Mouse (Mus musculus): ENCODE results near the gene Hist1h2ab. TPM values are rescaled to one million over a fixed set of nuclear protein-coding genes. Genes with fewer than 3 reads are reported as not detected.
"Not testable (repeated sequence)": the region's sequence is repeated elsewhere in the genome, so short reads cannot be mapped to it uniquely, and the experiment has no call there.

Gene Hist1h2ab
- polyA plus RNA-seq, 1 experiment from 2014 or later = 49.0 TPM

DNA sequence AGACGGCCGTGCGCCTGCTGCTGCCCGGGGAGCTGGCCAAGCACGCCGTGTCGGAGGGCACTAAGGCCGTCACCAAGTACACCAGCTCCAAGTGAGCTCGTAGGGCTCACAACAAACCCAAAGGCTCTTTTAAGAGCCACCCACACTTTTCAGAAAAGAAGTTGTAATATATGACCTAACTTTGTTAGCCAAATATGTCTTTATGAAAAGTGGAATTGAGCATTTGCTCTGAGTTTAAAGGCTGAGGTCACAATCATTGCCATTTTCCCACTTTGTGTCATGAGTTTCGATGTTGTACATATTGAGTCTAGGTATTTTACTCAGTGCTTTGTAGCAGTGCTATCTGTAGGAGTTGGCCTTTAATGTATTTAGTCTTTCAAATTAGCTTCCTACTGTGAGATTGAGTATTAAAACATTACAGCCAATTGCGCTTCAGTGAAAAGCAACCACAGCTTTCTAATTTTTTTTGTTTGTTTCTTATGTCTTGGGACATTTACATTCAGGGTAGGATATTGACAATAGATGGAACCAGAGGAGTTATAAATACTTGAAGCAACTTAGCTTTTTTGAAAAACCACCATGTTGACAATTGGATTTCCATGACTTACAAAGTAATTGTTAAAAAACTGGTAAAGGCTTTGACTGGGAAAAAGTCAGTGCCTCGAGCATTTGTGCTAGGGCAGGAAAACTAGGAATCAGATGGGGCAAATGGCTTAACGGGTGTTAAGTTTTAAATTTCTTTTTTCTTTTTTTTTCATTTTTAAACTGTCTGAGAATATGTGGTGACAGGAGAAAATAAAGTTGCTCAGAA is 3.6 kb upstream of the Hist1h2ab start:
- H3K36me3 ChIP-seq (ENCODE audit: control insufficient read depth, insufficient read depth) = no peaks in the 10 kb centered on the region
- peaks cover 29% of the 10 kb centered on the region for H3K4me1 ChIP-seq (ENCODE audit: control insufficient read depth, low read depth, low read length)
- no peak for ATAC-seq (ENCODE audit: low read depth)
- no peaks in the 10 kb centered on the region for H3K9me3 ChIP-seq (replicated peaks; ENCODE audit: control insufficient read depth, low read length)
- H3K27me3 ChIP-seq (ENCODE audit: control insufficient read depth, insufficient read depth, low read depth, low read length) = no peaks in the 10 kb centered on the region
- peak overlapping the region; percentile 76 for H3K9ac ChIP-seq (ENCODE audit: low read depth, low read length)
- H3K4me3 ChIP-seq (ENCODE audit: low read depth, low read length) = peak overlapping the region; percentile 66
- peak overlapping the region; percentile 76 for H3K4me2 ChIP-seq (ENCODE audit: low read depth, low read length)
- WGBS (ENCODE audit: insufficient replicate concordance) = 3% methylated on average over 9 of the region's 13 CpGs
- peak overlapping the region; percentile 100 for H3K27ac ChIP-seq (ENCODE audit: low read length)

DNA sequence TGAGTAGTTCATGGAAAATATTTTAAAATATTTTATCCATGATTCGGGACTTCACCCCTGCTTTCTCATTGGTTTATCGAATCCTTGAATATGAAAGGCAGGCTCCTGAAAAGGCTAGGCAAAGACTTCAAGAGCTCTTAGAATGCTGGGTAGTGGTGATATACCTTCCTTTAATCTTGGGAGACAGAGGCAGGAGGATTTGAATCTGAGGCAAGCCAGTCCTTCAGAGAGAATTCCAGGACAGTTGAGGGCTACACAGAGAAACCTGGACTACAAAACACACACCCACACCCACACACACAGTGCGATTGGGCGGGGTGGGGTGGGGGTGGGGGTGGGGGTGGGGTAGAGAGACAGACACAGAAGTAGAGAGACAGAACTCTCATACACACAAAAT is 3.0 kb upstream of the Hist1h2ab start:
- WGBS (ENCODE audit: insufficient replicate concordance) = 5% methylated on average over 4 of the region's 4 CpGs
- H3K4me3 ChIP-seq (ENCODE audit: low read depth, low read length) = peak overlapping the region; percentile 66
- ATAC-seq (ENCODE audit: low read depth) = no peak
- no peaks in the 10 kb centered on the region for H3K36me3 ChIP-seq (ENCODE audit: control insufficient read depth, insufficient read depth)
- H3K4me2 ChIP-seq (ENCODE audit: low read depth, low read length) = peak overlapping the region; percentile 76
- no peaks in the 10 kb centered on the region for H3K9me3 ChIP-seq (replicated peaks; ENCODE audit: control insufficient read depth, low read length)
- H3K27me3 ChIP-seq (ENCODE audit: control insufficient read depth, insufficient read depth, low read depth, low read length) = no peaks in the 10 kb centered on the region
- H3K4me1 ChIP-seq (ENCODE audit: control insufficient read depth, low read depth, low read length) = peaks cover 28% of the 10 kb centered on the region
- H3K27ac ChIP-seq (ENCODE audit: low read length) = peak overlapping the region; percentile 100
- peak overlapping the region; percentile 76 for H3K9ac ChIP-seq (ENCODE audit: low read depth, low read length)

DNA sequence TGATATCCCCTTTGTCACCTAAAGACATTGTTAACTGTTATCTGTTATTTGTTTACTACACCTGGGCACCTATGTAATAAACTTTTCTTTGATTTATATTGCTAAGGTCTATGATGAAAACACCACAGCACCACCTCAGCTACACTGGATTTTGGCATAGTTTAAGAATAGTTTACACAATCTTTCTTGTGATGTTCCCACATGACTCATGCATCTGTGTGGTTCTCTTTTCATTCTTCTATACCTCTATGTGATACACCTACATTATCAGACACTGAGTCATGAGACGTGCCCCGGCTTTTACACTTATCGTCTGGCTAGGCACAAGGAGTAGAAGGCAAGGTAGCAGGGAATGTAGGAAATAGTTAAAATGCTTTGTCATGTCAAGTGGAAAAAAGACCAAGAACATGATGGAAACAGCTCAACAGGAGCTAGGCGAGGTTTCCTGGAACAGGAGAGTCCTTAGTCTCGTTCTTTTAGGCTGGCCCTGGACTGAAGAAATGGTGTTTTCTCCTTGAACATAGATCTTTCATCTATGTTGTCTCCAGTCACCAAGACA is 1.3 kb upstream of the Hist1h2ab start:
- Histone ChIP-seq H3K4me3 (ENCODE audit: low read depth, low read length) (no peak overlapping the region), H3K4me2 (ENCODE audit: low read depth, low read length) (no peak overlapping the region), H3K27ac (ENCODE audit: low read length) (peak overlapping the region; percentile 89), H3K36me3 (ENCODE audit: control insufficient read depth, insufficient read depth) (no peaks in the 10 kb centered on the region), H3K4me1 (ENCODE audit: control insufficient read depth, low read depth, low read length) (peaks cover 26% of the 10 kb centered on the region), H3K27me3 (ENCODE audit: control insufficient read depth, insufficient read depth, low read depth, low read length) (no peaks in the 10 kb centered on the region), H3K9me3 (replicated peaks; ENCODE audit: control insufficient read depth, low read length) (no peaks in the 10 kb centered on the region), H3K9ac (ENCODE audit: low read depth, low read length) (no peak overlapping the region; the same call in 1 of the 2 replicates)
- WGBS (ENCODE audit: insufficient replicate concordance) = 82% methylated on average over 5 of the region's 5 CpGs
- ATAC-seq (ENCODE audit: low read depth) = no peak

DNA sequence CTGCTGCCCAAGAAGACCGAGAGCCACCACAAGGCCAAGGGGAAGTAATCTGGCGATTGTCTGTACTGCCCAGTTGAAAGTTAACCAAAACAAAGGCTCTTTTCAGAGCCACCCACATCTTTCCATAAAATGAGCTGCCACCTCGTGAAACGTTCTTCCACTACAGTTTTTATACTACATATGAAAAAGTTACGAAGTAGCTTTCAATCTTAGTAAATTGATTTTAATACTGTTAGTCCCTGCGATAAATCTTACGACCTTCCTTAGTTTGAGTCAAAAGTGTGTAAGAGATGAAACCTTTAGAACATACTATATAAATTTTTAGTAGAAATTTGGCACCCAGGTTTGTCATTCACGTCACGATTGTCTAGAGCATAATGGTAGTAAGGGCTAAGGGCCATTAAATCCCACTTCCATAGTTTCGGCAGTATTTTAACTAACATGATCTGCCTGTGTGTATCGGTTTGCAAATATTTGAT is 591 bp downstream of the Hist1h2ab start:
- H3K27me3 ChIP-seq (ENCODE audit: control insufficient read depth, insufficient read depth, low read depth, low read length) = no peaks in the 10 kb centered on the region
- peak overlapping the region; percentile 64 for H3K4me2 ChIP-seq (ENCODE audit: low read depth, low read length)
- ATAC-seq (ENCODE audit: low read depth) = peak; percentile 5
- peak overlapping the region; percentile 73 for H3K9ac ChIP-seq (ENCODE audit: low read depth, low read length)
- WGBS (ENCODE audit: insufficient replicate concordance) = under 1% methylated on average over 11 of the region's 11 CpGs
- no peaks in the 10 kb centered on the region for H3K36me3 ChIP-seq (ENCODE audit: control insufficient read depth, insufficient read depth)
- peak overlapping the region; percentile 56 for H3K4me3 ChIP-seq (ENCODE audit: low read depth, low read length)
- H3K9me3 ChIP-seq (replicated peaks; ENCODE audit: control insufficient read depth, low read length) = no peaks in the 10 kb centered on the region
- peak overlapping the region; percentile 98 for H3K27ac ChIP-seq (ENCODE audit: low read length)
- peaks cover 31% of the 10 kb centered on the region for H3K4me1 ChIP-seq (ENCODE audit: control insufficient read depth, low read depth, low read length)

DNA sequence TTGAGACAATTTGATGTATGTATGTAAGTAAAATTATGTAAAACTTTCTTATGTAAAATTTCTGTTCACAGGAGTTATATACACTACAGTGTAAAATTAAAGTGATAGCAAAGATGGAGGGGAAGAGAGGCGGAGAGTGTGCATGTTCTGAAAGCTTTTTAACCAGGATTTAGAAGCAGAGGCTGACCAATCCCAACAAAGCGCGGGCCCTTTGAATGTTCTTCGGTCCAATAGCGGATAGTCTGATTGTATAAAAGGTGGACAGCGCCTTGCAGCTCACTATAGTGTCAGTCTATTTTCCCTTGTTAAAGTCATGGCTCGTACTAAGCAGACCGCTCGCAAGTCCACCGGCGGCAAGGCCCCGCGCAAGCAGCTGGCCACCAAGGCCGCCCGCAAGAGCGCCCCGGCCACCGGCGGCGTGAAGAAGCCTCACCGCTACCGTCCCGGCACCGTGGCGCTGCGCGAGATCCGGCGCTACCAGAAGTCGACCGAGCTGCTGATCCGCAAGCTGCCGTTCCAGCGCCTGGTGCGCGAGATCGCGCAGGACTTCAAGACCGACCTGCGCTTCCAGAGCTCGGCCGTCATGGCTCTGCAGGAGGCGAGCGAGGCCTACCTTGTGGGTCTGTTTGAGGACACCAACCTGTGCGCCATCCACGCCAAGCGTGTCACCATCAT is 1.3 kb downstream of the Hist1h2ab start, which contains the start of gene Hist1h3b:
TSS of gene Hist1h3b (plus strand) at position 201 of the 675 bp plus-strand sequence.
- peaks cover 29% of the 10 kb centered on the region for H3K4me1 ChIP-seq (ENCODE audit: control insufficient read depth, low read depth, low read length)

DNA sequence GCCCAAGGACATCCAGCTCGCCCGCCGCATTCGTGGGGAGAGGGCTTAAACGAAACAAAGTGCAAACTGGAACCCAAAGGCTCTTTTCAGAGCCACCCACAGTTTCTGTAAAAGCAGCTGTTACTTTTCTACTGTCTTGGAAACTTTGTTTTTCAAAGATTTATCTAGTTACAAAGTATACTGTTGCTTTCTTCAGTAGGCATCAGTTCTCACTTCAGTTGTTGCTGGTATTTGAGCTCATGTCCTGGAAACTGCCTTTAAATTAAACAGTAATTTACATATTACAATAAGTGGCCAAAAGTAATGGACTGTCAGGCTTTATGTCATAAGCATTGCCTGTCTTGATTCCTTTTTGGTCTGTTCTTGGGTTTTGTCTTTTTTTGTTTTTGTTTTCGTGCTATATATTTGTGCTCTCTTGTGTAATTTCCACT is 1.8 kb downstream of the Hist1h2ab start:
- H3K9ac ChIP-seq (ENCODE audit: low read depth, low read length) = peak overlapping the region; percentile 77
- no peaks in the 10 kb centered on the region for H3K36me3 ChIP-seq (ENCODE audit: control insufficient read depth, insufficient read depth)
- no peaks in the 10 kb centered on the region for H3K27me3 ChIP-seq (ENCODE audit: control insufficient read depth, insufficient read depth, low read depth, low read length)
- no peaks in the 10 kb centered on the region for H3K9me3 ChIP-seq (replicated peaks; ENCODE audit: control insufficient read depth, low read length)
- WGBS (ENCODE audit: insufficient replicate concordance) = 4% methylated on average over 6 of the region's 6 CpGs
- H3K4me3 ChIP-seq (ENCODE audit: low read depth, low read length) = peak overlapping the region; percentile 60
- peaks cover 25% of the 10 kb centered on the region for H3K4me1 ChIP-seq (ENCODE audit: control insufficient read depth, low read depth, low read length)
- ATAC-seq (ENCODE audit: low read depth) = no peak
- H3K4me2 ChIP-seq (ENCODE audit: low read depth, low read length) = peak overlapping the region; percentile 53
- peak overlapping the region; percentile 95 for H3K27ac ChIP-seq (ENCODE audit: low read length)

More for the DNA sequence above, 1.3 kb downstream of the Hist1h2ab start, which contains the start of gene Hist1h3b:
- 0% methylated on average over 16 of the region's 47 CpGs for WGBS (ENCODE audit: insufficient replicate concordance)
- Histone ChIP-seq H3K4me2 (ENCODE audit: low read depth, low read length) (peak within 1 kb of the TSS; percentile 64), H3K27ac (ENCODE audit: low read length) (peak within 1 kb of the TSS; percentile 98), H3K9ac (ENCODE audit: low read depth, low read length) (peak within 1 kb of the TSS; percentile 77), H3K4me3 (ENCODE audit: low read depth, low read length) (peak within 1 kb of the TSS; percentile 60)
- not testable (repeated sequence) for H3K36me3 ChIP-seq (ENCODE audit: control insufficient read depth, insufficient read depth); H3K9me3 ChIP-seq (replicated peaks; ENCODE audit: control insufficient read depth, low read length); H3K27me3 ChIP-seq (ENCODE audit: control insufficient read depth, insufficient read depth, low read depth, low read length)
- peak; percentile 73 for ATAC-seq (ENCODE audit: low read depth)

DNA sequence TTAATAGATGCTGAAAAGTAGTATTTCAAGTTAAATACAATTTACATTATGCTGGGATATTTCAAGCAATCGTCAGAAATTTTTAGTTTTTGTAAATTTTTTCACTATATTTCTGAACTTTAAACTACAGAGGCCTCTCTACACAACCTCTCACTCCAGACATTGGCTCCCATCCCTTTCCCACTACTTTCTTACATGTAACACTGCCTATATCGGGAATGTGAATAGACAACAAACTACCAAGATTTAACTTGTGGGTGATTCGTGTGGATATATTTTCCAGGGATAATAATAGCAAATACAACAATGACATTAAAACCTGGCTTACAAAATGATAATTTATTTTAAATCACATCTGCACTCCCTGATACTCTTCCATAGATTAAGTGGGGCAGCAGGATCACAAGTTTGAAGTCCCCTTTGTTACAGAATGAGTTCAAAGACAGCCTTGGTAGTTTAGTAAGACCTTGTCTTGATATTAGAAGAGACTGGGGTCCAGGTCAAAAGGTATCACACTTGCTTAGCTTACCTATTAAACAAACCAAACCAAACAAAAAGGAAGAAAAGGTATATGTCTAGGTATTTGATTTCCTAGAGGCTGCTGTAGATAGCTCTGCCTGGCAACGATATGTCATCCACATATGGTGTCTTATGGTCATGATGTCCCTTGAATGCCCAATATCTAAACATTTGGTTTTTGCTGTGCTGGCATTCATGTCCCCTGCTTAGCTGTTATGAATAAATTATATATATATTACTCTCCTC is 2.6 kb downstream of the Hist1h2ab start:
- Histone ChIP-seq H3K9ac (ENCODE audit: low read depth, low read length) (peak overlapping the region; percentile 77), H3K36me3 (ENCODE audit: control insufficient read depth, insufficient read depth) (no peaks in the 10 kb centered on the region), H3K27me3 (ENCODE audit: control insufficient read depth, insufficient read depth, low read depth, low read length) (no peaks in the 10 kb centered on the region), H3K27ac (ENCODE audit: low read length) (peak overlapping the region; percentile 95), H3K9me3 (replicated peaks; ENCODE audit: control insufficient read depth, low read length) (no peaks in the 10 kb centered on the region), H3K4me1 (ENCODE audit: control insufficient read depth, low read depth, low read length) (peaks cover 20% of the 10 kb centered on the region), H3K4me2 (ENCODE audit: low read depth, low read length) (peak overlapping the region; percentile 53), H3K4me3 (ENCODE audit: low read depth, low read length) (peak overlapping the region; percentile 60)
- 43% methylated on average over 4 of the region's 4 CpGs for WGBS (ENCODE audit: insufficient replicate concordance)
- ATAC-seq (ENCODE audit: low read depth) = no peak

DNA sequence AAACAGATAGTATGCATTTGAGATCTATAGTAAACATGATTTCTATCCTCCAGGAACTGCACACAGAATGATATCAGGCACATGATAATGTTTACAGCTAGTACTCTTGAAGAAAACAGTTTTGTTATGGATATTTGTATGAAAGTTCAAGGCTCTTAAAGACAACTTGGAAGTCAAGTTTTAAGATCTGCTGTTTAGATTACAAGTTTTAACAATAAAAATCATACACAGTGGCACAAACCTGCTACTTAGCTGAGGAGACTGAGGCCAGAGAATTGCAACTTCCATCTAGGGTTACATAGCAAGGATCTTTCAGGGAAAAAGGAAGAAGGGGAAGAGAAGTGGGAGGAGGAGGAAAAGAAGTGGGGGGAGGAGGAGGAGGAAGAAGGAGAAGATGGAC is 4.1 kb downstream of the Hist1h2ab start:
- H3K4me2 ChIP-seq (ENCODE audit: low read depth, low read length) = no peak overlapping the region
- peak overlapping the region; percentile 59 for H3K27ac ChIP-seq (ENCODE audit: low read length)
- H3K4me3 ChIP-seq (ENCODE audit: low read depth, low read length) = no peak overlapping the region
- H3K9me3 ChIP-seq (replicated peaks; ENCODE audit: control insufficient read depth, low read length) = no peaks in the 10 kb centered on the region
- peaks cover 27% of the 10 kb centered on the region for H3K4me1 ChIP-seq (ENCODE audit: control insufficient read depth, low read depth, low read length)
- ATAC-seq (ENCODE audit: low read depth) = no peak
- no peaks in the 10 kb centered on the region for H3K36me3 ChIP-seq (ENCODE audit: control insufficient read depth, insufficient read depth)
- no peaks in the 10 kb centered on the region for H3K27me3 ChIP-seq (ENCODE audit: control insufficient read depth, insufficient read depth, low read depth, low read length)
- no peak overlapping the region for H3K9ac ChIP-seq (ENCODE audit: low read depth, low read length)
